Mouse (Mus musculus): ENCODE results near the gene Zfp950. TPM values are rescaled to one million over a fixed set of nuclear protein-coding genes. Genes with fewer than 3 reads are reported as not detected.

The Zfp950 gene
- polyA plus RNA-seq (2012) = 0.45 and 0.48 TPM in 2 replicates

DNA sequence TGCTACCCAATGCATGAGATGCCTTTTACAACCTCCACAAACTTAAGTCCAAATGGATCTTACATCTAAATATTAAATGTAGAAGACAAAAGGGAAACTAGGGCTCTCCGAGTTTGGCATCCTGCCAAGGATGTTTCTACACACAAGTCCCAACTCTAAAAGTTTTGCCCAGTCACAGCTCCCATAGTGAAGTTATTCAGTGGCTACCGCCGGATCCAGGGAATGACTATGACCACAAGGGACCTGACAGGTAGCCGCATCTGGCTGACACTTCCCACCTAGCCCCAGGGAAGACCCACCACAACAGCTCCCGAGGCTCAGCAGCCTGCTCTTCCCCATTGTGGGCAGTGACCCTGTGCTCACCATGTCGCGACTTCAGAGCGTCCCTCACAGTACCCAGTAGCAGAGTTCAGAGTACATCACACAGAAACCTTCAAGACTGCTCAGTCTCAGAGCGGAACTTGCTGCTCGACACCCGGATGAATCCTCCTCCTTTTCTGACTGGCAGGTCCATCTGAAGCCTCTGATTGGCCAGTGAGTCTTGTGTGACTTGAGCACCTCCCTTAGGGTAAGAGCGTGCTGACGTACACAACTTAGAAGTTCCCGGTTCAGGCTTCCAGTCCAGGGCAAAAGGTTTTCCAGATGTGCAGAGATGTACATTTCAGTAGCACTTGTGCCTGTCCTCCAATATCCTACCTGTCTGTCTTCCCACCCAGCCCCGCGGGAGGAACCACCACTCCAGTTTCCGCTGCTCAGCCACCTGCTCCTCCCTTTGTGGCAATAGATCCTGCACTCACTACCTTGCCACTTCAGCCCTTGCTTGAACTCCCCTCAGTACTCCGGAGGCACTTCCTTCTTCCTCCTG, at the start of gene Zfp950:
Gene Zfp950 (minus strand): TSS at position 499 of the 865 bp plus-strand sequence.

DNA sequence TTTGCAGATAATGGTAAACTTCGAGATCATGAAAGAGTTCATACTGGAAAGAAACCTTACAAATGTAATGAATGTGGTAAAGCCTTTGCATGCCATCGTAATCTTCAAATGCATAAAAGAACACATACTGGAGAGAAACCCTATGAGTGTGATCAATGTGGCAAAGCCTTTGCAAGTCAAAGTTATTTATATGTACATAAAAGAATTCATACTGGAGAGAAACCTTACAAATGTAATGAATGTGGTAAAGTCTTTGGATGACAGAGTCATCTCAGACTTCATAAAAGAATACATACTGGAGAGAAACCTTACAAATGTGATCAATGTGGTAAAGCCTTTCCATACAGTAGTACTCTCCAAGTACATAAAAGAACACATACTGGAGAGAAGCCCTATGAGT, 43.0 kb upstream of the Zfp950 start, which contains the start of gene Gm6020:
Gene Gm6020 (plus strand): TSS at position 301 of the 400 bp plus-strand sequence.

GRCm38 (mm10) chr19:61175756-61176324, 35.2 kb upstream of the Zfp950 start, which contains the start of gene Gm7102:
Gene Gm7102 (minus strand): TSS chr19:61176309.

Other genes starting within 250 kb of the Zfp950 start
- 0.07 and 0.09 TPM in 2 replicates for gene Gm7102, start 35.5 kb upstream of the Zfp950 start, polyA plus RNA-seq (2012)
- not detected in 2 replicates for gene Gm6020, start 43.0 kb upstream of the Zfp950 start, polyA plus RNA-seq (2012)
- 289 and 401 TPM in 2 replicates for gene Csf2ra, start 87.6 kb upstream of the Zfp950 start, polyA plus RNA-seq (2012)
- not detected in 2 replicates for gene Gm21060, start 156.2 kb upstream of the Zfp950 start, polyA plus RNA-seq (2012)

Measured in megakaryocyte-erythroid progenitor cell, adult 5 weeks (primary cell).